Mouse (Mus musculus) liver, postnatal 0 days (tissue): ENCODE measurements around the gene Vmn2r15. TPM values are rescaled to one million over a fixed set of nuclear protein-coding genes. Genes with fewer than 3 reads are reported as not detected.

Source experiments
- ATAC-seq: fragments of 200-750 bp; cut with Nextera tagmentation; 2 replicates; pipeline ENCODE4 v1.8.0; 2017; ENCODE audit warnings: mild to moderate bottlenecking, moderate library complexity
- DNase-seq: peaks from one replicate; pipeline ENCODE4 v3.0.0-alpha.2; 2016
- H3K27ac ChIP-seq: fragments of 300-500 bp; sonication (generic); 2 replicates; pipeline ENCODE4 v1.5.1; 2014; ENCODE audit warnings: antibody characterized with exemption, moderate library complexity, mild to moderate bottlenecking, low read depth
- H3K27me3 ChIP-seq: fragments of 300-500 bp; sonication (generic); 2 replicates; pipeline ENCODE4 v1.6.1; 2014; ENCODE audit warnings: low read length, control low read depth, mixed read lengths; ENCODE audit not compliant: insufficient read depth
- H3K36me3 ChIP-seq: fragments of 300-500 bp; sonication (generic); replicated peaks from 2 replicates; pipeline ENCODE4 v1.6.1; 2014; ENCODE audit warnings: mild to moderate bottlenecking, control low read depth, low read length, moderate library complexity, mixed read lengths; ENCODE audit not compliant: insufficient read depth
- H3K4me1 ChIP-seq: fragments of 300-500 bp; sonication (generic); 2 replicates; pipeline ENCODE4 v1.6.1; 2014; ENCODE audit warnings: antibody characterized with exemption, mild to moderate bottlenecking, control low read depth; ENCODE audit not compliant: insufficient read depth
- H3K4me2 ChIP-seq: fragments of 300-500 bp; sonication (generic); 2 replicates; pipeline ENCODE4 v1.6.1; 2014; ENCODE audit warnings: low read depth, mild to moderate bottlenecking, low read length, moderate library complexity, mixed read lengths
- H3K4me3 ChIP-seq: fragments of 300-500 bp; sonication (generic); 2 replicates; pipeline ENCODE4 v1.5.1; 2014; ENCODE audit warnings: low read depth, low read length
- H3K9ac ChIP-seq: fragments of 300-500 bp; sonication (generic); replicated peaks from 2 replicates; pipeline ENCODE4 v1.6.1; 2014; ENCODE audit warnings: mild to moderate bottlenecking, moderate library complexity
- H3K9me3 ChIP-seq: fragments of 300-500 bp; sonication (generic); 2 replicates; pipeline ENCODE4 v1.6.1; 2016; ENCODE audit warnings: mild to moderate bottlenecking, control low read depth, low read length, mixed read lengths
- CTCF ChIP-seq: sonication (generic); IDR thresholded peaks from 2 replicates; pipeline ENCODE4 v1.5.1; 2016; ENCODE audit warnings: antibody characterized with exemption, low read depth
- EP300 ChIP-seq: IDR thresholded peaks from 2 replicates; pipeline ENCODE4 v1.6.1; 2016; ENCODE audit warnings: antibody characterized with exemption, low read depth, mild to moderate bottlenecking
- WGBS: fragments of 180-500 bp; shearing (Covaris S2); extraction: QIAGEN DNeasy Blood & Tissue Kit; methylation state at CpG from one replicate; pipeline ENCODE4 v1.1.7; 2014; ENCODE audit not compliant: insufficient replicate concordance; 5-methylcytosine and 5-hydroxymethylcytosine counted together
- polyA plus RNA-seq: library from polyadenylated mRNA; unstranded; fragments of >200 nt; fragmentation: Nextera tagmentation; extraction: Ambion mirVana; gene quantifications from 2 replicates; pipeline ENCODE4 v1.2.1, GENCODE M21; 2015

Vmn2r15 gene
- polyA plus RNA-seq = not detected in 2 replicates

- no peak for ATAC-seq
- 47% methylated on average over 3 of the region's 3 CpGs for WGBS
- no peaks in the 10 kb centered on the region for H3K27me3 ChIP-seq
Measured at GRCm38 (mm10) chr5:109297544-109297943, at the start of gene Vmn2r15. TSS of gene Vmn2r15 (minus strand) at chr5:109297644.

GRCm38 (mm10) chr5:109329862-109330261, 32.4 kb upstream of the Vmn2r15 start, which contains the start of gene Vmn2r16:
TSS of gene Vmn2r16 (plus strand) at chr5:109330162.
- Histone ChIP-seq H3K4me3 (no peak within 1 kb of the TSS), H3K27me3 (no peaks in the 10 kb centered on the region), H3K4me2 (no peak within 1 kb of the TSS), H3K9me3 (no peaks in the 10 kb centered on the region), H3K27ac (no peak within 1 kb of the TSS), H3K4me1 (no peaks in the 10 kb centered on the region), H3K36me3 (no peaks in the 10 kb centered on the region), H3K9ac (no peak within 1 kb of the TSS)
- no peak for DNase-seq
- TF ChIP-seq EP300 (no peak), CTCF (no peak)
- WGBS = 41% methylated on average over 2 of the region's 2 CpGs
- ATAC-seq = no peak

More at GRCm38 (mm10) chr5:109297544-109297943, at the start of gene Vmn2r15:
- H3K4me2 ChIP-seq = no peak within 1 kb of the TSS
- no peaks in the 10 kb centered on the region for H3K36me3 ChIP-seq
- H3K9me3 ChIP-seq = no peaks in the 10 kb centered on the region
- no peak within 1 kb of the TSS for H3K27ac ChIP-seq
- no peak within 1 kb of the TSS for H3K4me3 ChIP-seq
- H3K9ac ChIP-seq = no peak within 1 kb of the TSS
- H3K4me1 ChIP-seq = no peaks in the 10 kb centered on the region
- no peak for DNase-seq
- TF ChIP-seq EP300 (no peak), CTCF (no peak)

GRCm38 (mm10) chr5:109294655-109295054, 2.8 kb downstream of the Vmn2r15 start:
- TF ChIP-seq EP300 (no peak), CTCF (no peak)
- WGBS = 66% methylated on average over 3 of the region's 3 CpGs
- Histone ChIP-seq H3K9me3 (no peaks in the 10 kb centered on the region), H3K4me3 (no peak overlapping the region), H3K4me2 (no peak overlapping the region), H3K9ac (no peak overlapping the region), H3K27ac (no peak overlapping the region), H3K27me3 (no peaks in the 10 kb centered on the region), H3K4me1 (no peaks in the 10 kb centered on the region), H3K36me3 (no peaks in the 10 kb centered on the region)
- no peak for DNase-seq
- no peak for ATAC-seq

Other genes with a start within 250 kb of the Vmn2r15 start
- gene Vmn2r11, start 238.1 kb downstream of the Vmn2r15 start, polyA plus RNA-seq = not detected in 2 replicates
- not detected in 2 replicates for gene Vmn2r12, start 199.7 kb downstream of the Vmn2r15 start, polyA plus RNA-seq
- not detected in 2 replicates for gene Vmn2r13, start 105.4 kb downstream of the Vmn2r15 start, polyA plus RNA-seq
- not detected in 2 replicates for gene Vmn2r14, start 72.9 kb downstream of the Vmn2r15 start, polyA plus RNA-seq
- not detected in 2 replicates for gene Vmn2r16, start 32.5 kb upstream of the Vmn2r15 start, polyA plus RNA-seq
- gene Vmn2r17, start 122.0 kb upstream of the Vmn2r15 start, polyA plus RNA-seq = not detected in 2 replicates